Comparison of ENCODE assay signal across 22 mouse cellular contexts in genomic region chr4:141420886-141421285, GRCm38 (mm10). TPM values are rescaled to one million over a fixed set of nuclear protein-coding genes. Genes with fewer than 3 reads are reported as not detected.
A peak's percentile ranks its signal among the peaks of the same experiment; 100 is the strongest.
DNase-seq lines count a peak whose midpoint lies in the region; ATAC-seq lines count a peak whose summit lies in the region.
"Had no signal": no experiment of that assay in that cellular context is flagged by ENCODE, and none has a peak within 500 bp of the region (broad histone marks: within the 10 kb centered on the region; RNA-seq: fewer than 3 reads in every experiment).

No protein-coding gene starts in this region.

- H3K27ac ChIP-seq in lung, embryonic 15.5 days = peak overlapping the region; percentile 54
- peak overlapping the region; percentile 77 for H3K27ac ChIP-seq in intestine, embryonic 15.5 days
- H3K27ac ChIP-seq: limb, embryonic 12.5 days; liver, embryonic 14.5 days had no signal

- no peak for ATAC-seq in lung, embryonic 15.5 days (ENCODE audit: borderline replicate concordance, extremely low read depth, low FRiP score, low TSS enrichment)
- peak; percentile 76 for ATAC-seq in intestine, embryonic 15.5 days
- ATAC-seq: forebrain, embryonic 16.5 days had no signal

- DNase-seq in heart, adult 18-20 months = peak; percentile 57 to 64
- DNase-seq in heart, adult 9 months (ENCODE audit: low spot score in 2 of 2) = no peak
- no peak for DNase-seq in lung, postnatal 36 days
- no peak for DNase-seq in natural killer cell, adult 2 months (ENCODE audit: low spot score in 2 of 2)
- no peak for DNase-seq in MN1 (ENCODE audit: low spot score)
- DNase-seq in layer of hippocampus, adult 18-20 months (ENCODE audit: low spot score in 2 of 2) = no peak
- DNase-seq: spleen, adult 18-20 months; thymus, postnatal 4 days had no signal

- WGBS in lung, embryonic 15.5 days = 27% methylated on average over 9 of the region's 9 CpGs
- 39% methylated on average over 9 of the region's 9 CpGs for WGBS in intestine, embryonic 15.5 days

- H3K36me3 ChIP-seq in lung, embryonic 15.5 days = no peaks in the 10 kb centered on the region
- no peaks in the 10 kb centered on the region for H3K36me3 ChIP-seq in intestine, embryonic 15.5 days
- H3K36me3 ChIP-seq: embryonic facial prominence, embryonic 10.5 days; limb, embryonic 12.5 days had no signal

- no peak overlapping the region for H3K9ac ChIP-seq in lung, embryonic 15.5 days
- no peak overlapping the region for H3K9ac ChIP-seq in intestine, embryonic 15.5 days
- H3K9ac ChIP-seq: liver, embryonic 14.5 days had no signal

- no peaks in the 10 kb centered on the region for H3K9me3 ChIP-seq in lung, embryonic 15.5 days
- no peaks in the 10 kb centered on the region for H3K9me3 ChIP-seq in intestine, embryonic 15.5 days
- H3K9me3 ChIP-seq: embryonic facial prominence, embryonic 10.5 days; limb, embryonic 12.5 days had no signal

- H3K4me3 ChIP-seq in lung, embryonic 15.5 days = no peak overlapping the region
- H3K4me3 ChIP-seq in intestine, embryonic 15.5 days (replicated peaks) = no peak overlapping the region
- H3K4me3 ChIP-seq: embryonic facial prominence, embryonic 10.5 days; erythroblast, embryonic 14.5 days; limb, embryonic 12.5 days had no signal

- peaks cover 28% of the 10 kb centered on the region for H3K4me1 ChIP-seq in lung, embryonic 15.5 days
- H3K4me1 ChIP-seq in intestine, embryonic 15.5 days (replicated peaks) = peaks cover 38% of the 10 kb centered on the region

- H3K4me2 ChIP-seq in lung, embryonic 15.5 days = no peak overlapping the region
- peak overlapping the region; percentile 49 for H3K4me2 ChIP-seq in intestine, embryonic 15.5 days (replicated peaks)
- H3K4me2 ChIP-seq: limb, embryonic 12.5 days had no signal

- H3K27me3 ChIP-seq in lung, embryonic 15.5 days = peaks cover 6% of the 10 kb centered on the region; the same call in 1 of the 2 replicates
- no peaks in the 10 kb centered on the region for H3K27me3 ChIP-seq in intestine, embryonic 15.5 days (replicated peaks)

RNA-seq across cellular contexts. Expression of gene Hspb7, which starts 0.3 kb away (rescaled TPM):
- total RNA-seq in heart, adult 18-20 months (2021) = 1,000 to 10,000 TPM; 1,275 to 1,343 TPM
- 3.2 and 4.8 TPM in 2 replicates for polyA plus RNA-seq in lung, embryonic 15.5 days (2015; fragmentation: Nextera tagmentation; extraction: Ambion mirVana)
- polyA plus RNA-seq in intestine, embryonic 15.5 days (2015; fragmentation: Nextera tagmentation; extraction: Ambion mirVana) = 3.0 and 3.1 TPM in 2 replicates
- not detected for total RNA-seq in layer of hippocampus, adult 18-20 months (2021)
- polyA plus RNA-seq: embryonic facial prominence, embryonic 10.5 days; erythroblast, embryonic 14.5 days; forebrain, embryonic 16.5 days; limb, embryonic 12.5 days; neural tube, embryonic 11.5 days had no signal

RNA-seq across cellular contexts. Expression of gene Clcnkb, which starts 5.1 kb away (rescaled TPM):
- under 1 TPM; 0.36 to 0.57 TPM for total RNA-seq in heart, adult 18-20 months (2021)
- 0.16 TPM in 1 of 2 replicates, not detected in the other for polyA plus RNA-seq in lung, embryonic 15.5 days (2015; fragmentation: Nextera tagmentation; extraction: Ambion mirVana)
- polyA plus RNA-seq in intestine, embryonic 15.5 days (2015; fragmentation: Nextera tagmentation; extraction: Ambion mirVana) = not detected in 2 replicates
- not detected for total RNA-seq in layer of hippocampus, adult 18-20 months (2021)
- total RNA-seq: adrenal gland, postnatal 25 days; hematopoietic stem cell, adult 5-6 weeks; layer of hippocampus, adult 8-10 months; left cerebral cortex, adult 18-20 months; midbrain, postnatal 0 days had no signal
- polyA plus RNA-seq: erythroblast, embryonic 14.5 days; forebrain, embryonic 16.5 days; limb, embryonic 12.5 days; liver, embryonic 14.5 days; neural tube, embryonic 11.5 days had no signal

RNA-seq across cellular contexts. Expression of gene Srarp, which starts 15.0 kb away (rescaled TPM):
- 1 to 10 TPM; 1.2 TPM for total RNA-seq in heart, adult 18-20 months (2021)
- not detected in 2 replicates for polyA plus RNA-seq in lung, embryonic 15.5 days (2015; fragmentation: Nextera tagmentation; extraction: Ambion mirVana)
- polyA plus RNA-seq in intestine, embryonic 15.5 days (2015; fragmentation: Nextera tagmentation; extraction: Ambion mirVana) = not detected in 2 replicates
- total RNA-seq in layer of hippocampus, adult 18-20 months (2021) = 1 to 10 TPM; 2.4 to 3.9 TPM
- total RNA-seq: adrenal gland, postnatal 25 days; hematopoietic stem cell, adult 5-6 weeks had no signal
- polyA plus RNA-seq: embryonic facial prominence, embryonic 10.5 days; erythroblast, embryonic 14.5 days; forebrain, embryonic 16.5 days; limb, embryonic 12.5 days; liver, embryonic 14.5 days; neural tube, embryonic 11.5 days had no signal

RNA-seq across cellular contexts. Expression of gene Clcnka, which starts 22.4 kb away (rescaled TPM):
- not detected for total RNA-seq in heart, adult 18-20 months (2021)
- 0.19 and 0.54 TPM in 2 replicates for polyA plus RNA-seq in lung, embryonic 15.5 days (2015; fragmentation: Nextera tagmentation; extraction: Ambion mirVana)
- polyA plus RNA-seq in intestine, embryonic 15.5 days (2015; fragmentation: Nextera tagmentation; extraction: Ambion mirVana) = 0.06 and 0.08 TPM in 2 replicates
- not detected for total RNA-seq in layer of hippocampus, adult 18-20 months (2021)
- total RNA-seq: adrenal gland, postnatal 25 days; gastrocnemius, adult 18-20 months; hematopoietic stem cell, adult 5-6 weeks; layer of hippocampus, adult 8-10 months; left cerebral cortex, adult 18-20 months; midbrain, postnatal 0 days had no signal
- polyA plus RNA-seq: erythroblast, embryonic 14.5 days; forebrain, embryonic 16.5 days; liver, embryonic 14.5 days; neural tube, embryonic 11.5 days had no signal

RNA-seq across cellular contexts. Expression of gene Zbtb17, which starts 23.6 kb away (rescaled TPM):
- 10 to 100 TPM; 25.5 to 26.5 TPM for total RNA-seq in heart, adult 18-20 months (2021)
- 33.1 and 36.4 TPM in 2 replicates for polyA plus RNA-seq in lung, embryonic 15.5 days (2015; fragmentation: Nextera tagmentation; extraction: Ambion mirVana)
- 25.6 and 27.2 TPM in 2 replicates for polyA plus RNA-seq in intestine, embryonic 15.5 days (2015; fragmentation: Nextera tagmentation; extraction: Ambion mirVana)
- total RNA-seq in layer of hippocampus, adult 18-20 months (2021) = 10 to 100 TPM; 32.4 to 36.4 TPM

Comparison
In these comparisons a context has a peak if more than half of its experiments do, and no peak if none do; other contexts are left out.
1. DNase-seq: peak in heart, adult 18-20 months (2 of 2); none in heart, adult 9 months (0 of 2), lung, postnatal 36 days (single experiment), natural killer cell, adult 2 months (0 of 2), MN1 (single experiment) and layer of hippocampus, adult 18-20 months (0 of 2).
2. RNA of gene Hspb7, which starts 0.3 kb away (total RNA-seq): 1,275 to 1,343 TPM in heart, adult 18-20 months; not detected in layer of hippocampus, adult 18-20 months; every median in the first group is over 1,000 times any median in the second.